Mouse (Mus musculus) yolk sac, embryonic 10.5 days (tissue): ENCODE results near the gene Olfr298.

Source experiments
- DNase-seq: peaks from one replicate; pipeline ENCODE4 v3.0.0-alpha.2; 2017; ENCODE audit warnings: low spot score

The Olfr298 gene

GRCm38 (mm10) chr7:86492384-86492783 is at the start of gene Olfr298:
Gene Olfr298, minus strand, starts transcription at chr7:86492484.
- DNase-seq, result no peak

- no peak for DNase-seq
Measured at GRCm38 (mm10) chr7:86519668-86520067, 27.4 kb upstream of the Olfr298 start, which contains the start of gene Olfr297. Gene Olfr297, plus strand, starts transcription at chr7:86519968.

GRCm38 (mm10) chr7:86459621-86460020 is 32.7 kb downstream of the Olfr298 start, which contains the start of gene Olfr299:
Gene Olfr299, plus strand, starts transcription at chr7:86459921.
- no peak for DNase-seq
